Mouse (Mus musculus) mesoderm, embryonic 11.5 days (tissue): ENCODE measurements at regions not wholly inside any gene's neighbourhood (a gene's known extent, or its start where the extent isn't known, plus 50 kb on each side); places are given as distances from the start of the nearest gene placed in this dataset.

Source experiments
- DNase-seq: peaks from one replicate; pipeline ENCODE4 v3.0.0-alpha.2; 2012; ENCODE audit warnings: low read depth, low spot score

- peak; percentile 67 for DNase-seq
These were observed 375.2 kb downstream of the Shisa9 start for GRCm38 (mm10) chr16:12359116-12359515.

DNA sequence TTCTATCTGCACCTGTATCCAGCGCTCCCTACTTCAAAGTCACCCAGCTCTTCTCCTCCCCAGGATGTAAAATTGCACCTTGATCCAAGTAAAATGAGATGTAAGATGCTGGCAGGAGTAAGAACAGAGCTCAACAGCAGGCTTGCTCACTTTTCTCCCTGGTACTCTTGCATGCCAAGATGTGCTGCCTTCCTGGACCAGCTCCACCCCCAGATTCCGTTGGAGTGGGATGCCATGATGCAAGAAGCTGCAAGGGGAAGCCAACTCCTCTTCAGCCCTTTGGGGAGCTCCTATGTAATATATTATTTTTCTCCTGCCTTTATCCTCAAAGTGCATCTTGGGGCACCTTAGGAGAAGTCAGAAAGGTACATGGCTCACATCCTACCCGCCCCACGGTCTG lies 405.6 kb downstream of the Shisa9 start:
- DNase-seq, result no peak

- DNase-seq, result peak; percentile 6
These were observed 451.8 kb downstream of the Shisa9 start for GRCm38 (mm10) chr16:12435697-12436221.

GRCm38 (mm10) chr16:12438622-12439021 lies 454.7 kb downstream of the Shisa9 start:
- DNase-seq, result no peak

GRCm38 (mm10) chr16:12454791-12455190 lies 470.9 kb downstream of the Shisa9 start:
- no peak for DNase-seq
